Mouse (Mus musculus) limb, embryonic 15.5 days (tissue): ENCODE measurements around the gene Tlnrd1. TPM values are rescaled to one million over a fixed set of nuclear protein-coding genes. Genes with fewer than 3 reads are reported as not detected.
"Not testable (repeated sequence)": the region's sequence is repeated elsewhere in the genome, so short reads cannot be mapped to it uniquely, and the experiment has no call there.

Experiments
- ATAC-seq: fragments of 200-750 bp; cut with Nextera tagmentation; 2 replicates; pipeline ENCODE4 v1.8.0; 2017; ENCODE audit warnings: low read depth, moderate TSS enrichment; ENCODE audit not compliant: insufficient number of reproducible peaks, low FRiP score, low TSS enrichment
- H3K27ac ChIP-seq: fragments of 300-500 bp; sonication (generic); 2 replicates; pipeline ENCODE4 v1.5.1; 2015; ENCODE audit warnings: moderate library complexity, mild to moderate bottlenecking, inconsistent platforms
- H3K27me3 ChIP-seq: fragments of 300-500 bp; sonication (generic); 2 replicates; pipeline ENCODE4 v1.6.1; 2015; ENCODE audit warnings: inconsistent platforms
- H3K36me3 ChIP-seq: fragments of 300-500 bp; sonication (generic); 2 replicates; pipeline ENCODE4 v1.6.1; 2015; ENCODE audit warnings: inconsistent platforms
- H3K4me1 ChIP-seq: fragments of 300-500 bp; sonication (generic); 2 replicates; pipeline ENCODE4 v1.6.1; 2015; ENCODE audit warnings: inconsistent platforms
- H3K4me2 ChIP-seq: fragments of 300-500 bp; sonication (generic); 2 replicates; pipeline ENCODE4 v1.6.1; 2015; ENCODE audit warnings: mild to moderate bottlenecking, inconsistent platforms
- H3K4me3 ChIP-seq: fragments of 300-500 bp; sonication (generic); 2 replicates; pipeline ENCODE4 v1.5.1; 2015; ENCODE audit warnings: mild to moderate bottlenecking, inconsistent platforms
- H3K9ac ChIP-seq: fragments of 300-500 bp; sonication (generic); 2 replicates; pipeline ENCODE4 v1.6.1; 2015; ENCODE audit warnings: inconsistent platforms
- H3K9me3 ChIP-seq: fragments of 300-500 bp; sonication (generic); 2 replicates; pipeline ENCODE4 v1.6.1; 2016; ENCODE audit warnings: inconsistent platforms
- WGBS: fragments of 180-500 bp; shearing (Covaris S2); methylation state at CpG from one replicate; pipeline ENCODE4 v1.1.7; 2015; 5-methylcytosine and 5-hydroxymethylcytosine counted together
- polyA plus RNA-seq: library from polyadenylated mRNA; unstranded; fragments of >200 nt; fragmentation: Nextera tagmentation; extraction: Ambion mirVana; gene quantifications from 2 replicates; pipeline ENCODE4 v1.2.1, GENCODE M21; 2015

The Tlnrd1 gene
- polyA plus RNA-seq, 1 experiment from 2014 or later = 9.7 TPM

GRCm38 (mm10) chr7:83896077-83896740 lies 12.1 kb upstream of the Tlnrd1 start:
- no peaks in the 10 kb centered on the region for H3K27me3 ChIP-seq
- no peak overlapping the region for H3K4me2 ChIP-seq
- no peak overlapping the region for H3K9ac ChIP-seq
- H3K9me3 ChIP-seq = no peaks in the 10 kb centered on the region
- 88% methylated on average over 5 of the region's 5 CpGs for WGBS
- peaks cover 19% of the 10 kb centered on the region for H3K4me1 ChIP-seq
- H3K27ac ChIP-seq = no peak overlapping the region
- H3K36me3 ChIP-seq = peaks cover 52% of the 10 kb centered on the region
- no peak overlapping the region for H3K4me3 ChIP-seq
- no peak for ATAC-seq

DNA sequence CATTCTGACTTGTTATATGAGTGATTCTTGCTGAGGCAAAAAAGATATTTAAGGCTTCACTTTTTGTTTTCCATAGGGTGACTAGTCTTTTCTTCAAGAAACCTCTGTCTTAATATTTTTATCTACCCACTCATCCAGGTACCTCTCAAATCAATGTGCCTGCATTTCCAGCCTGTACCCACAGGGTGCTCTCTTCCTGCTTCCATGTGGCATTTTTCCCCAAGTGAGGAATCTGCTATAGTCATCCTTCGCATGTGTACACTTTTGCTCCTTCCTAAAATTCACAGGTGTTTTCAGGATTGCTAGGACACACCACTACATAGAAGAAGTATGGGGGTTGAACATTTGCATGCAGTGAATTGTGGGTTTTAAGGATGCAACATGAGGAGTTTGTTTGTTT lies 10.2 kb upstream of the Tlnrd1 start:
- 93% methylated on average over 1 of the region's 1 CpGs for WGBS
- H3K9me3 ChIP-seq = no peaks in the 10 kb centered on the region
- H3K27ac ChIP-seq = no peak overlapping the region
- H3K4me3 ChIP-seq = no peak overlapping the region
- peaks cover 34% of the 10 kb centered on the region for H3K36me3 ChIP-seq
- H3K27me3 ChIP-seq = no peaks in the 10 kb centered on the region
- no peak for ATAC-seq
- peaks cover 19% of the 10 kb centered on the region for H3K4me1 ChIP-seq
- H3K9ac ChIP-seq = no peak overlapping the region
- no peak overlapping the region for H3K4me2 ChIP-seq

- Histone ChIP-seq H3K4me1 (peaks cover 19% of the 10 kb centered on the region), H3K36me3 (peaks cover 14% of the 10 kb centered on the region), H3K27ac (peak overlapping the region; percentile 92), H3K9me3 (no peaks in the 10 kb centered on the region), H3K4me3 (peak overlapping the region; percentile 80), H3K9ac (peak overlapping the region; percentile 63), H3K27me3 (no peaks in the 10 kb centered on the region), H3K4me2 (peak overlapping the region; percentile 70)
- ATAC-seq = no peak; the same call in 1 of the 2 replicates
- 0% methylated on average over 21 of the region's 21 CpGs for WGBS
Observed at GRCm38 (mm10) chr7:83892333-83892669, 8.2 kb upstream of the Tlnrd1 start.

GRCm38 (mm10) chr7:83891433-83892332 lies 7.6 kb upstream of the Tlnrd1 start:
- peak overlapping the region; percentile 80 for H3K4me3 ChIP-seq
- ATAC-seq = peak; percentile 97
- no peaks in the 10 kb centered on the region for H3K27me3 ChIP-seq
- H3K9me3 ChIP-seq = no peaks in the 10 kb centered on the region
- WGBS = 3% methylated on average over 44 of the region's 44 CpGs
- H3K9ac ChIP-seq = peak overlapping the region; percentile 63
- peaks cover 11% of the 10 kb centered on the region for H3K36me3 ChIP-seq
- H3K4me1 ChIP-seq = peaks cover 19% of the 10 kb centered on the region
- peak overlapping the region; percentile 70 for H3K4me2 ChIP-seq
- peak overlapping the region; percentile 92 for H3K27ac ChIP-seq

DNA sequence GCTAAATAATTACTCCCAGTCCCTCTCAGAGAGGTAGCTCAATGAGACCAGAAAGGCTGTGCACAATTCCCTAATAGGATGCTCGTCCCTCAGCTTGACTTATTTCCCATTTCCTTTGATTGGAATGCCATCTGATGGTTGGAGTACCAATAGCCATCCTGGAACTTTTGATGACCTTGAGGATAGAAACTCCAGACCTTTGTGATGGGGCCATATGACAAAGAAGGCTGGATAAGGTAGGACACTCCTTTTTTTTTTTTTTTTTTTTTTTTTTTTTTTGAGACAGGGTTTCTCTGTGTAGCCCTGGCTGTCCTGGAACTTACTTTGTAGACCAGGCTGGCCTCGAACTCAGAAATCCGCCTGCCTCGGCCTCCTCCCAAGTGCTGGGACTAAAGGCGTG lies 5.8 kb upstream of the Tlnrd1 start:
- H3K4me2 ChIP-seq, H3K9ac ChIP-seq, H3K4me3 ChIP-seq, ATAC-seq, H3K27me3 ChIP-seq, H3K36me3 ChIP-seq, H3K9me3 ChIP-seq, H3K27ac ChIP-seq: not testable (repeated sequence)
- H3K4me1 ChIP-seq = peaks cover 23% of the 10 kb centered on the region
- WGBS = 84% methylated on average over 5 of the region's 5 CpGs

GRCm38 (mm10) chr7:83889383-83889782 lies 5.3 kb upstream of the Tlnrd1 start:
- 55% methylated on average over 3 of the region's 3 CpGs for WGBS
- H3K27me3 ChIP-seq = no peaks in the 10 kb centered on the region
- H3K4me2 ChIP-seq = no peak overlapping the region
- H3K9ac ChIP-seq = no peak overlapping the region
- H3K4me1 ChIP-seq = peaks cover 29% of the 10 kb centered on the region
- no peak for ATAC-seq
- no peaks in the 10 kb centered on the region for H3K9me3 ChIP-seq
- H3K36me3 ChIP-seq = no peaks in the 10 kb centered on the region
- H3K27ac ChIP-seq = no peak overlapping the region
- H3K4me3 ChIP-seq = no peak overlapping the region

DNA sequence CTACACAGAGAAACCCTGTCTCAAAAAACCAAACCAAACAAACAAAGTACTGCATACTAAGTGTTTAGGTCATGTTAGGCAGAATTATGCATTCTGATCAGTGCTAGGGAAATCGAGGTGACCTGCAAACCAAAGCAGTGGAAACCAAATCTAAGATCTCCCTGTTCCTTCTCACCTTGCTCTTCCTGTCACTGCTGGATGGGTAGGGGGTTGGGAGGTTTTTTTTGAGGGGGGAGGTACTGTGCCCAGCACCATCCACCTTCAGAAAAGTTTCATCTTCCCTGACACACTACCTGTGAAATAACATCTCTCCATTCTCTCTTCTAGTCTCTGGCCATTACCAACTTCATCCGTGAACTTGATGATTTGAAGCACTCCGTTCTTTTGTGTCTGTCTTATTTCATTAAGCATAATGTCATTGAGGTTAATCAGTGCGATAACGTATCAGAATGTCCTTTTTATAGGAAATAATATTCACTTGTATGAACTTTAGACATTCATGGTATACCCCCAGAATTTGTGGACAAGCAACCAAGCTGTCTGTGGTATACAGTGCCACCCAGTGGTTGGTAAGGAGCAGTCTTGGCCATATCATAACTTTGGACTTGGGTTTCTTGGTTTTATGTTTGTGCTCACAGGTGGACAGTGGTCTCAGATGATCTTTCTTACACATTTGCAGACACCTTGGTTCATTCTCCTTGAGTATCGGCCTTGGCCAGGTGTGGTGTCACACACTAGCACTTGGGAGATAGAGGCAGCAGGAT lies 2.4 kb upstream of the Tlnrd1 start:
- no peaks in the 10 kb centered on the region for H3K9me3 ChIP-seq
- no peak overlapping the region for H3K4me2 ChIP-seq
- 95% methylated on average over 6 of the region's 6 CpGs for WGBS
- no peak for ATAC-seq
- H3K4me3 ChIP-seq = no peak overlapping the region
- peaks cover 27% of the 10 kb centered on the region for H3K4me1 ChIP-seq
- H3K27me3 ChIP-seq = no peaks in the 10 kb centered on the region
- H3K27ac ChIP-seq = no peak overlapping the region
- no peak overlapping the region for H3K9ac ChIP-seq
- H3K36me3 ChIP-seq = peaks cover 4% of the 10 kb centered on the region; the same call in 1 of the 2 replicates

- ATAC-seq = no peak
- 94% methylated on average over 4 of the region's 4 CpGs for WGBS
- no peak overlapping the region for H3K27ac ChIP-seq
Observed at GRCm38 (mm10) chr7:83885835-83886234, 1.7 kb upstream of the Tlnrd1 start.

DNA sequence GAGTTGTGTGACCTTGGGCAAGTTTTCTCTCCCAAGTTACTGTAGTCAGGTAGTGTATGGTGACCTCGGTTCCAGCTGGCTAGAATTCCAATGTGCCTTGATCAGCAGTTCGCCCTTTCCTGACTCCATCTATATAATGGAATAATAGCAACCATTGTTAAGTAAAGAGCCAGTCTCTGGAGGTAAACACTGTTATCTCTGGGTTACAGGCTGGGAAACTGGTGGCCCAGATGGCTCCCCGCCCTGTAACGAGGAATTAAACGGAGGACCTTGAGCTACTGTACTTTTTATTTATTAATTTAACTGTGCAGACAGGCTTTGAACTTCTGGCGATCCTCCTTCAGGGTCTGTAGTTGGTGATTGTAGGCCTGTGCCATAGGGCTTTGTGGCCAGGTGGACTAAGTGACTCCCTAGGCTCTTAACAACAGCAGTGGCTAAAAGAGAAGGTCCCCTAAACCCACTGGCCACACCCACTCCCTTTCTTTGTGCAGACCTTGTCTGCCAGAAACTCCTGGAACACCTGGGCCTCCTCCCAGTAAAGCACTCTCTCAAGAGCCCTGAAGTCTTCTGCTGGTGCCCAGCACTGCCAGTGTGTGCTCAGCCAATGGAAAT lies 922 bp upstream of the Tlnrd1 start:
- H3K4me1 ChIP-seq = peaks cover 36% of the 10 kb centered on the region
- H3K36me3 ChIP-seq = peaks cover 4% of the 10 kb centered on the region; the same call in 1 of the 2 replicates
- peak overlapping the region; percentile 93 for H3K27ac ChIP-seq
- peak overlapping the region; percentile 71 for H3K4me3 ChIP-seq
- H3K27me3 ChIP-seq = no peaks in the 10 kb centered on the region
- WGBS = 40% methylated on average over 6 of the region's 6 CpGs
- peak overlapping the region; percentile 96 for H3K4me2 ChIP-seq
- peak overlapping the region; percentile 81 for H3K9ac ChIP-seq
- ATAC-seq = no peak
- H3K9me3 ChIP-seq = no peaks in the 10 kb centered on the region

More at GRCm38 (mm10) chr7:83885835-83886234, 1.7 kb upstream of the Tlnrd1 start:
- Histone ChIP-seq H3K4me3 (no peak overlapping the region), H3K9ac (no peak overlapping the region), H3K4me2 (no peak overlapping the region), H3K27me3 (no peaks in the 10 kb centered on the region), H3K36me3 (peaks cover 4% of the 10 kb centered on the region; the same call in 1 of the 2 replicates), H3K9me3 (no peaks in the 10 kb centered on the region), H3K4me1 (peaks cover 32% of the 10 kb centered on the region)

DNA sequence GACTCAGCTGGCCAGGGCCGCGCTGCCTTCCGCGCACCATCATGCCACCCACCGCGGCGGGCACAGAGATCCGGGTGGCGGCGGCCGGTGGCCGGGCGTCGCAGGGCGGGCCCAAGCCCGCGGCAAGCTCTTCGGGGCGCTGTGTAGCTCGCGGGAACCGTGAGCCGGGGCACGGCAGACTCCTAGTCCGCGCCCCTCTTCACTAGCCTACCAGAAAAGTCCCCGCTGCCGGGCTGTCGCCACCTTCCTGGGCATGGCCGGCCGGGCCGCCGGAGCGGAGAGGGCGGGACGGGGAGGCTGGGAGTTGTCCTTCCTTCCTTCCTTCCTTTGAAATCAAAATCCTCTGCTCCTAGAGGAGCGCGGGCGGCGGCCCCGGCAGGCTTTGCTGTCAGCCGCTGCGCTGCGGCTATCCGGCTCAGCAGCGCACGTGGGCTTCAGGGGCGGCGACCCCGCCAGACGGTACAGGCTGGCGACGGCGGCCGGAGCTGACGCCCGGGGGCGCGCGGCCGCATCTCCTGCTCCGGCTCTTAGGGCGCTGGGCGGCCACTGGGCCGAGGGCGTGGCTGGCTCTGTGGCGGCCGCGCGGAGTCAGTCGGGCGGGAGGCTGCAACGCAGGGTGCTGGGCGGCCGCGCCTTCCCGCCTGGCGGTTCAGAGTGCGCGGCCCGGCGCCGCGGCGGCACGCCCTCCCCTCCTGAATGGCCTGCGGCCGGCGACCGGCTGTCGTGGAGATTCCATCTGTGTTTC lies 657 bp downstream of the Tlnrd1 start:
- peaks cover 4% of the 10 kb centered on the region; the same call in 1 of the 2 replicates for H3K36me3 ChIP-seq
- H3K9me3 ChIP-seq = no peaks in the 10 kb centered on the region
- peak overlapping the region; percentile 71 for H3K4me3 ChIP-seq
- ATAC-seq = peak; percentile 79
- H3K27ac ChIP-seq = peak overlapping the region; percentile 93
- no peaks in the 10 kb centered on the region for H3K27me3 ChIP-seq
- 0% methylated on average over 69 of the region's 91 CpGs for WGBS
- peak overlapping the region; percentile 81 for H3K9ac ChIP-seq
- peak overlapping the region; percentile 96 for H3K4me2 ChIP-seq
- peaks cover 36% of the 10 kb centered on the region for H3K4me1 ChIP-seq
